Mouse (Mus musculus) limb, embryonic 10.5 days (tissue): Measurements from ENCODE around the gene Gmppb. TPM values are rescaled to one million over a fixed set of nuclear protein-coding genes. Genes with fewer than 3 reads are reported as not detected.
"Not testable (repeated sequence)": the region's sequence is repeated elsewhere in the genome, so short reads cannot be mapped to it uniquely, and the experiment has no call there.

Experiments
- DNase-seq: peaks from one replicate; pipeline ENCODE4 v3.0.0-alpha.2; 2017; ENCODE audit warnings: low spot score
- H3K27ac ChIP-seq: fragments of 300-500 bp; sonication (generic); 2 replicates; pipeline ENCODE4 v1.5.1; 2016; ENCODE audit warnings: mild to moderate bottlenecking
- H3K27me3 ChIP-seq: fragments of 300-500 bp; sonication (generic); 2 replicates; pipeline ENCODE4 v1.6.1; 2016; ENCODE audit warnings: low read depth, mild to moderate bottlenecking; ENCODE audit not compliant: poor library complexity, severe bottlenecking
- H3K36me3 ChIP-seq: fragments of 300-500 bp; sonication (generic); 2 replicates; pipeline ENCODE4 v1.6.1; 2016; ENCODE audit warnings: mild to moderate bottlenecking, moderate library complexity
- H3K4me1 ChIP-seq: fragments of 300-500 bp; sonication (generic); 2 replicates; pipeline ENCODE4 v1.6.1; 2016
- H3K4me3 ChIP-seq: fragments of 300-500 bp; sonication (generic); 2 replicates; pipeline ENCODE4 v1.5.1; 2016; ENCODE audit warnings: mild to moderate bottlenecking, moderate library complexity
- H3K9me3 ChIP-seq: fragments of 300-500 bp; sonication (generic); replicated peaks from 2 replicates; pipeline ENCODE4 v1.6.1; 2016; ENCODE audit warnings: mild to moderate bottlenecking
- WGBS: fragments of 180-500 bp; shearing (Covaris S2); methylation state at CpG from one replicate; pipeline ENCODE4 v1.1.7; 2016; 5-methylcytosine and 5-hydroxymethylcytosine counted together
- polyA plus RNA-seq: library from polyadenylated mRNA; unstranded; fragments of >200 nt; fragmentation: Nextera tagmentation; extraction: Ambion mirVana; gene quantifications from 2 replicates; pipeline ENCODE4 v1.2.1, GENCODE M21; 2016

Gene Gmppb
- polyA plus RNA-seq, result 25.2 and 26.4 TPM in 2 replicates

GRCm38 (mm10) chr9:108049016-108049455, at the start of gene Gmppb:
Gene Gmppb, plus strand, starts transcription at chr9:108049242.
- Histone ChIP-seq H3K36me3 (peaks cover 65% of the 10 kb centered on the region), H3K4me1 (peaks cover 37% of the 10 kb centered on the region), H3K27me3 (no peaks in the 10 kb centered on the region), H3K9me3 (no peaks in the 10 kb centered on the region), H3K27ac (peak within 1 kb of the TSS; percentile 81), H3K4me3 (peak within 1 kb of the TSS; percentile 64)
- WGBS, result under 1% methylated on average over 39 of the region's 39 CpGs
- DNase-seq, result peak; percentile 96

DNA sequence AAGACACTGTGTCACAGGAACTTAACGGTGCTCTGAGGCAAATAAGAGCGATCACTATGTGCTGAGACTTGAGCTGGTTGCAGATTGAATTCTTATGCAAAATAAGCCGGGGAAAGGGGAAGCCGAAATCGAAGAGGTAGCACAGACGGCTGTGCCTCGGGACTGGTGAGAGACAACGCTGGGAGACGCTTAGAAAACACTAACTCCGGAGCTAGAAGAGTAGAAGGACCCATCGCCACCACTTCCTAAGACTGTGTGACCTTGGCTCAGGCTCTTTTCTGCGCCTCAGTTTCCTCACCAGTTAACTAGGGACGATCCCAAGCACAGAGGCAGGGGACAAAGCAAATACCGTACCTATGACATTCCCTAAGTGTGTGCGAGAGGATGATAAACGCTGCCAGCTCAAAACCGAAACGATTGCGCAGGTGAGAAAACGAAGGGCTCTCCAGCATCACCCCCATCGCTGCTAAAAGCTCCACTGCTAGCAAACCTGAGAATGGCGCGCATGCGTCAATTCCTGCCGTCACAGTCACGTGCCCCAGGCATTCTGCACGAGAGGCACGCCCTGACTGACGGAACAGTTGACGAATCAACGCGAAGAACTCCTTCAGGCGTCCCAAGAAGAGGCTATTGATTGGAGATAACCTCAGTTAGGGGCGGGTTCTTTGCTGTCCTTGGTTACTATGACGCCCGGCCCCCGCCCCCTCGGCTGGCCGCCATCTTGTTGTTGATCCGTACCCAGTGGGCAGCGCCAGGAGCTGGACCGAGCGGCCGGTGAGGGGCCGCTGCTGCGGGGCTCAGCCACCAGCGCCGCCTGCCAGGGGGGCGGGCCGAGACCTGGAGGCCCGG, 46.9 kb upstream of the Gmppb start, which contains the start of gene Ip6k1:
Gene Ip6k1 (plus strand): TSS at position 580 of the 849 bp plus-strand sequence.
- H3K4me1 ChIP-seq, result peaks cover 24% of the 10 kb centered on the region
- peak within 1 kb of the TSS; percentile 99 for H3K4me3 ChIP-seq
- under 1% methylated on average over 51 of the region's 51 CpGs for WGBS
- no peaks in the 10 kb centered on the region for H3K27me3 ChIP-seq
- H3K9me3 ChIP-seq, result no peaks in the 10 kb centered on the region
- peak; percentile 99 for DNase-seq
- peaks cover 10% of the 10 kb centered on the region for H3K36me3 ChIP-seq
- H3K27ac ChIP-seq, result peak within 1 kb of the TSS; percentile 97

DNA sequence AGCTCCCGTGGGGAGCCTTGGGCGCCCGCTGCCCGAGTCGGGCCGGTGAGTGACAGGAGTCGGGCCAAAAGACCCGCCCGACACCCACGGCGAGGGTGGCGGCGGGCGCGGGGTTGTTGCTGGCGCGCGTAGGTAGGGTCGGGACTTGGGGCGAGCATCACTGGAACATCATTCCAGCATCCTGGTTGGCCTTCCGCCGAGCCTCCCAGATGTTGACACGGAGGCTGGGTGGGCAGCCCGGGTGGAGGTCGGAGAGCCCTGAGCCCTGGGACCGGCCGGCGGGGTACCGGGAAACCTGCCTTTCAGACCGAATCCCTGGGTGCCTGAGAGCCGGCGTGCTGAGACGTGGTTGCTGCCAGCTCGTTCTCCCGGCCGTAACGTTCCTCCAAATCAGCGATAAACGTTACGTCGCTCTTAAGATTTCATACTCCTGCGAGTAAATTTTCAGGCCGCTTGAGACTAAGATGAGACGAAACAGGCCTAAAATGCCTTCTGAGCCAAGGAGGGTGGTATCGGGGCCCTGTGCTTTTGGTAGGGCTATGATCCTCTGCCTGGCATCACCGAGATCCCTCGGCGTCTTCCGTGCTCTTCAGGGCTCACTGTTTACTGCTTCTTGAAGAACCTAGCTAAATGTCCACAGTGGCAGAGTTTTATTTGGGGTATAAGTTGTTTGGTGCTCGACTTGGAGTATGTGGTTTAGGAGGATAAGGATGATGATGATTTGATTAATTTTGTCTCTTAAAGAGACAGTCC, 46.1 kb upstream of the Gmppb start:
- under 1% methylated on average over 50 of the region's 50 CpGs for WGBS
- H3K4me3 ChIP-seq, result peak overlapping the region; percentile 99
- no peaks in the 10 kb centered on the region for H3K27me3 ChIP-seq
- H3K27ac ChIP-seq, result peak overlapping the region; percentile 97
- H3K36me3 ChIP-seq, result peaks cover 14% of the 10 kb centered on the region
- no peak for DNase-seq
- H3K9me3 ChIP-seq, result no peaks in the 10 kb centered on the region
- H3K4me1 ChIP-seq, result peaks cover 24% of the 10 kb centered on the region

- H3K27ac ChIP-seq, result peak overlapping the region; percentile 97
- peaks cover 19% of the 10 kb centered on the region for H3K36me3 ChIP-seq
- no peaks in the 10 kb centered on the region for H3K9me3 ChIP-seq
- DNase-seq, result no peak
- H3K4me3 ChIP-seq, result peak overlapping the region; percentile 99
- H3K4me1 ChIP-seq, result peaks cover 24% of the 10 kb centered on the region
- no peaks in the 10 kb centered on the region for H3K27me3 ChIP-seq
- WGBS, result 26% methylated on average over 8 of the region's 8 CpGs
These were observed 45.5 kb upstream of the Gmppb start for GRCm38 (mm10) chr9:108003531-108003890.

GRCm38 (mm10) chr9:108008041-108008440, 41.0 kb upstream of the Gmppb start:
- Histone ChIP-seq H3K9me3 (no peaks in the 10 kb centered on the region), H3K36me3 (peaks cover 47% of the 10 kb centered on the region), H3K27me3 (no peaks in the 10 kb centered on the region), H3K4me1 (peaks cover 14% of the 10 kb centered on the region), H3K4me3 (no peak overlapping the region), H3K27ac (no peak overlapping the region)
- WGBS, result 92% methylated on average over 5 of the region's 5 CpGs
- no peak for DNase-seq

GRCm38 (mm10) chr9:108010385-108010784, 38.7 kb upstream of the Gmppb start:
- H3K36me3 ChIP-seq, result peaks cover 57% of the 10 kb centered on the region

GRCm38 (mm10) chr9:108013577-108013976, 35.5 kb upstream of the Gmppb start:
- not testable (repeated sequence) for H3K4me1 ChIP-seq, H3K4me3 ChIP-seq, H3K9me3 ChIP-seq, H3K27ac ChIP-seq, H3K27me3 ChIP-seq, DNase-seq
- WGBS, result 97% methylated on average over 2 of the region's 2 CpGs
- H3K36me3 ChIP-seq, result peaks cover 72% of the 10 kb centered on the region

More at GRCm38 (mm10) chr9:108010385-108010784, 38.7 kb upstream of the Gmppb start:
- Histone ChIP-seq H3K4me3 (no peak overlapping the region), H3K27me3 (no peaks in the 10 kb centered on the region), H3K9me3 (no peaks in the 10 kb centered on the region), H3K27ac (no peak overlapping the region), H3K4me1 (no peaks in the 10 kb centered on the region)
- DNase-seq, result no peak

DNA sequence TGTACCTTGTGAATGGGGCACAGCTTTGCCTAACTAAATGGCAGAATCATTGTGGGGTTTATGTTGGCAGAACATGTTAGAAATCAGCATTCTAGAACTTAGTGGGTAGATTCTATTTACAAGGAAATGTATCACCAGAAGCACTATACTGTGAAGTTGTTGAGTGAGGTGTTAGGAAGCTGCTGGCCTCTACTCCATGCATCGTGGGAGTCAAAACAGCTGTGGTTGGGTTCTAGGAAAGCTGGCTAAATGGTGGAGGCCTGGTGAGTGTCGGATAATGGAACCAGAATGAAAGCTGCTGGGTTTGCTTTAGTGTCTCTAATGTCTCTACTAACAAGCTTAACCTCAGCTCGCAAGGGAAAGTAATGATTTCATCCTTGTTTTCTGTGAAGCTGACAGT, 31.9 kb upstream of the Gmppb start:
- Histone ChIP-seq H3K4me1 (no peaks in the 10 kb centered on the region), H3K27ac (no peak overlapping the region), H3K9me3 (no peaks in the 10 kb centered on the region), H3K27me3 (no peaks in the 10 kb centered on the region), H3K4me3 (no peak overlapping the region), H3K36me3 (peaks cover 55% of the 10 kb centered on the region)
- no peak for DNase-seq
- WGBS, result 90% methylated on average over 3 of the region's 3 CpGs

DNA sequence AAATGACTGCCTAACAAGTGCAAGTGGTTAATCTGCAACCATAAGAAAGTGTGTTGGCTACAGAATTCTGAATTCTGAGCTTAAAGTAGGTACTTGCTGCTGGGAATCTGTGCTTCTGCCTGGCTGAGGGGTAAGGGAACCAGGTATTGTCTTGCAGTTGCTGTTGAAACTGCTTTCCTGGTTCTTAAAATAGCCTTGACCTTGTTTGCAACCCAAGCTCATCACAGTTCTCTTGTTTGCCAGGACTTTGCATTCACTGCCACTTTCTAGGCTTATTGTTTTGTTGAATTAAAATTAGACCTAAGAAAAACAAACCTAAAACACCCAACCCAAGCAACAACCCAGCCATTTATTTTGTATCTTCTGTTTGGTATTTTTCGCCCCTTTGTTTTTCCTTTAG, 28.3 kb upstream of the Gmppb start:
- 96% methylated on average over 1 of the region's 1 CpGs for WGBS
- Histone ChIP-seq H3K27me3 (no peaks in the 10 kb centered on the region), H3K27ac (no peak overlapping the region), H3K4me3 (no peak overlapping the region), H3K4me1 (no peaks in the 10 kb centered on the region), H3K9me3 (no peaks in the 10 kb centered on the region), H3K36me3 (peaks cover 49% of the 10 kb centered on the region)
- no peak for DNase-seq

DNA sequence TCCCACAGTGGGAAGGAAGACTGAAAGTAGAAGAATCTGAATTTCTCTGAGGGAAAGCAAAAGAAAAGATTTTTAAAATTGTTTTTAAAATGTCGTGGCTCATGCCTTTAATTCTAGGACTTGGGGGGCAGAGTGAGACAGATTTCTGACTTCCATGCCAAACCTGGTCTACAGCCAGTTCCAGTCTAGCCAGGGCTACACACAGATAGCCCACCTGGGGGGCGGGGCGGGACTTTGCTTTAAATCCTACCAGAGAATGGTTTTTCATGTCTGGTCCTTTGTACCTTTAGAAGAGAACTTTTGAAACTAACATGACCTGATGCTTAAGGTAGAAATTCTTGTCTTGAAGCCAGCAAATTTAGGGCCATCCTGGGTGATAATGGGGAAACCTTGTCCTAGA, 25.8 kb upstream of the Gmppb start:
- H3K27ac ChIP-seq, result no peak overlapping the region
- peaks cover 4% of the 10 kb centered on the region; the same call in 1 of the 2 replicates for H3K9me3 ChIP-seq
- no peaks in the 10 kb centered on the region for H3K4me1 ChIP-seq
- DNase-seq, result no peak
- 90% methylated on average over 3 of the region's 3 CpGs for whole genome bisulfite sequencing
- peaks cover 54% of the 10 kb centered on the region for H3K36me3 ChIP-seq
- H3K4me3 ChIP-seq, result no peak overlapping the region
- no peaks in the 10 kb centered on the region for H3K27me3 ChIP-seq

DNA sequence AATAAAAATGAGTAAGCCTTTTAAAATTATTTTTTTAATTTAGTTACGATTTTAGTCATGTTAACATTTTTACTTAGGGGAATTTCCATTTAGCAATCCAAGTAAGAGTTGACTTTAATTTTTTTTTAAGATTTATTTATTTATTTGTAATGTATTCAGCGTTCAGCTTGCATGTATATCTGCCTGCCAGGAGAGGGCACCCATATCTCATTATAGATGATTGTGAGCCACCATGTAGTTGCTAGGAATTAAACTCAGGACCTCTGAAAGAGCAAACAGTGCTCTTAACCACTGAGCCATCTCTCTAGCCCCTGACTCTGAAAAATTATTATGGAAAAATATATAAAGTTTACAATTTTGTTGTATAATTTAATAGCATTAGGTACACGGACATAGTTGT, 22.5 kb upstream of the Gmppb start:
- WGBS, result 95% methylated on average over 3 of the region's 3 CpGs
- Histone ChIP-seq H3K36me3 (peaks cover 77% of the 10 kb centered on the region), H3K9me3 (peaks cover 4% of the 10 kb centered on the region; the same call in 1 of the 2 replicates), H3K27ac (no peak overlapping the region), H3K27me3 (no peaks in the 10 kb centered on the region), H3K4me1 (no peaks in the 10 kb centered on the region), H3K4me3 (no peak overlapping the region)
- no peak for DNase-seq

DNA sequence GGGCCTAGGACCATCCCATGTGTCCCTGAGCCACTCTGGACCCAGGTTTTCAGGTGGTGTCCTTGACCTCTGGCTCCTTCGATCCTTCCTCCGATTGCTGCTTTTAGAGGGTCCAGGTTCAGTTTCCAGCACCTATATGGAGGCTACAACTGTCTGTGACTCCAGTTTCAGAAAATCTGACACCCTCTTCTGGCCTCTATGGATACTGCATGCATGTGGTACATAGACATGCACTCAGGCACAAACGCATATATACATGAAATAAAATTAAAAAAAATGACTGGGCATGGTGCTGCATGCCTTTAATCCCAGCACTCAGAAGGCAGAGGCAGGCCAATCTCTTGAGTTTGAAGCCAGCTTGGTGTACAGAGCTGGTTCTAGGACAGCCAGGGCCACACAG, 21.2 kb upstream of the Gmppb start:
- no peak for DNase-seq
- Histone ChIP-seq H3K27me3 (no peaks in the 10 kb centered on the region), H3K4me3 (no peak overlapping the region), H3K9me3 (peaks cover 4% of the 10 kb centered on the region; the same call in 1 of the 2 replicates), H3K4me1 (no peaks in the 10 kb centered on the region), H3K27ac (no peak overlapping the region), H3K36me3 (peaks cover 90% of the 10 kb centered on the region)
- 97% methylated on average over 3 of the region's 3 CpGs for WGBS

DNA sequence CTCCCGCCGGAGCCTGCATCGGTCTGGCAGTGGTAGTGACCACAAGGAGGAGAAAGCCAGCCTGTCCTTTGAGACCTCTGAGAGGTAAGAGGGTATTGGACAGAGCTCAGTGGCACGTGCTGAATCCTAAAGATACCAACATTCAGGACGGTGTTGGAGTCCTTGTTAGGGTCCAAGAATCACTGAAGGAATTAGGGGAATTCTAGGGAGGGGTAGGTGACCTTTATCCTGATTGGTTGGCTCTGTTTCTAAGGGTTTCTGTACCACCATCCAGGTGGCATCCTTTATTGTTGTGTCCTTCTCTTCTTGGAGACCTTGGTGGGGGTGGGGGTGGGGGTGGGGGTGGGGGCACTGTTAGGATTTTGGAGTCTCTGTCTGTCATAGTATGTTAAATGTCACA, 16.9 kb upstream of the Gmppb start:
- no peak overlapping the region for H3K27ac ChIP-seq
- H3K36me3 ChIP-seq, result peaks cover 90% of the 10 kb centered on the region
- 90% methylated on average over 5 of the region's 5 CpGs for WGBS
- H3K4me3 ChIP-seq, result no peak overlapping the region
- DNase-seq, result no peak
- H3K27me3 ChIP-seq, result no peaks in the 10 kb centered on the region
- peaks cover 4% of the 10 kb centered on the region; the same call in 1 of the 2 replicates for H3K9me3 ChIP-seq
- H3K4me1 ChIP-seq, result no peaks in the 10 kb centered on the region
